Mouse (Mus musculus): ENCODE data around the gene Gm44973.
"Not testable (repeated sequence)": the region's sequence is repeated elsewhere in the genome, so short reads cannot be mapped to it uniquely, and the experiment has no call there.

The Gm44973 gene

GRCm38 (mm10) chr7:5016920-5017319 is 1.6 kb downstream of the Gm44973 start:
- DNase-seq: no peak

DNA sequence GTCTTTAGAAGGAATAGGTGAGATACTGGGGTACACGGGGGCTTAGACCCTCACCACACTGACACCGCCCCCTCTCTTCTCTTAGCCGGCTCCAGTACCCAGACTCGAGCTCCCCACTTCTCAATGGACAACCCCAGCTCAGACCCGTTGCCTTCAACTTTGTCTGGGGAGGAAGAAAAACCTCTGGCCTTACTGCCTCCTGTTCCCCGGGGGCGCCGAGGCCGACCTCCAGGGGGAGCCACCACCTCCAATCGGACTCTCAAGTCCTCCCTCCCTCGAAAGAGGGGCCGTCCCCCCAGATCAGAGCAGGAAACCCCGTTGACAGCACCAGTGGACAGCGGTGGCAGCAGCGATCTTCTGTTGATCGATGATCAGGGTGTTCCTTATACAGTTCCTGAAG is 2.1 kb downstream of the Gm44973 start:
- DNase-seq: peak in 1 of 2 experiments; percentile 43

DNA sequence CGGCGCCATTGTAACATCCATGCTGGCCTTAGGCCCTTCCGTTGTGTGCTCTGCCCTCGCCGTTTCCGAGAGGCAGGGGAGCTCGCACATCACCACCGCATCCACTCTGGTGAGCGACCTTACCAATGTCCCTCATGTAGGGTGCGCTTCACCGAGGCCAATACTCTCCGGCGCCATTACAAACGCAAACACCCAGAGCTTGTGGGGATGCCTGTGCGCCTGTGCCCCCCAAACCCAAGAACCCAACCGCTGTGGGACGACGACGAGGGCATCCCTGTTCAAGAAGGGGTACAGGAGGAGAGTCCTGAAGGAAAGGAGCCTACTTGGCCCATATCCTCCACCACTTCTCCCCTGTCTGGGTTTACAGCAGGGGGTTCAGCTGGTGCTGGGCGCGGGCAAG is 2.6 kb downstream of the Gm44973 start:
- no peak for DNase-seq

DNA sequence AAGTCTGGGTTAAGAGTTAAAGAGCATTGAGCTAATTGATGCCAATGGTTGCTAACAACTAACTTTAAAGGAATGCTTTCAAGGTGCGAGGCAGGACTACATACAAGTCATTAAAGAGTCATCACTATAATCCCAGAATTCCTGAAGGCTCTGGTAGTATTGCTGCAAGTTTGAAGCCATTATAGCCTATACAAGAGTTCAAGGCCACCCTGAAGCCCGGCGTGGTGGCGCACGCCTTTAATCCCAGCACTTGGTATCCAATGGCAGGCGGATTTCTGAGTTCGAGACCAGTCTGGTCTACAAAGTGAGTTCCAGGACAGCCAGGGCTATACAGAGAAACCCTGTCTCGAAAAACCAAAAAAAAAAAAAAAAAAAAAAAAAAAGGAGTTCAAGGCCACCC is 4.3 kb downstream of the Gm44973 start:
- not testable (repeated sequence) for DNase-seq

DNA sequence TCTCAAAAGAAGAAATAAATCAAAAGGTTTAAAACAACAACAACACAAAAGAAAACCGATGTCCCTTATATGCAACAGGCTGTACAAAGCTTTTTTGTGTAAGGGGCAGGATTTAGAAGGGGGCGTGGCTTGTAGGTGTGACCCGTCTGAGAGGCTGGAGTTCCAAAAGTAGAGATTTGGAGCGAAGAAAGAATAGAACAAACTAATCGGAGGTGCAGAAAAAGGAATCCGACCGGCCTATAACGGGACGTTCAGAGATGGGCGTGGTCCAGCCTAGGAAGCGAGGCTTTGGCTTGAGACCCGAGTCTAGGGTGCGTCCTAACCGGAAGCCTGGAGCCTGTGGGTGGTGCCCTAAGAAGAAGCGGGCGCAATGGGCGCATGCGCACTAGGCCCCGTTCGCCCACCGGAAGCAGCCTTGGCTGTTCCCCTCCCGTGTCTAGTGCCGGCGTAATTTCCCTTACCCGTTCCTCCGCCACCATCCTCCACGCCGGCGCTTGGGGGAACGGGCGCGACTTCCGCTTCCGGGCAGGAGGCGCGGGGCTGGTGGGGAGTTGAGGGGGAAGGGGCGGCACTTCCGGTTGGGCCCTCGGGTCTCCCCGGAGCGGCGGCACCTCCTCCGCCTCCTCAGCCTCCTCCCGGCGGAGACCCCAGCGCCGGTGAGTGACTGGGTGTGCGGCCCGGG is 4.8 kb downstream of the Gm44973 start, which contains the start of the genes Zfp865 and Ccdc106:
Gene Zfp865, plus strand, starts transcription at position 377 of the 682 bp plus-strand sequence.
Gene Ccdc106, plus strand, starts transcription at position 554 of the 682 bp plus-strand sequence.
- peak; percentile 99 to 100 for DNase-seq

DNA sequence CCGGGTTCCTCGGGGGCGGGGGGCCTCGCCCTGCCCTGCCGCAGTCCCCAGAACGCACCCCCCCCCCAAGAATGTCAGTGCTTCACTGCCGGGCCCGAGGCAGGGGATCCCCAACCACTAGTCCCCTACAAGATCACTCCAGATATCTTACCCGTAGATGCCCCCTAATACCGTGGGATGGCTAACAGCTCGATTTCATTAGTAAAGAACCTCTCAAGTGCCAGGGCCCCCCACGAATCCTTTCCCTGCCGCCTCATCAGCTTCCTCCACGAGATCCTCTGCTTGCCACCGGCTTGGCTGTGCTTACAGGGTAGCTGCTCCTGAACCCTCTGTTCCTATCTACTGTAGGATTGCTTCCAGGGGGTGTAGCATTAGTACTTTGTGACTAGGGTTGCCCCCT is 5.4 kb downstream of the Gm44973 start:
- DNase-seq: no peak

DNA sequence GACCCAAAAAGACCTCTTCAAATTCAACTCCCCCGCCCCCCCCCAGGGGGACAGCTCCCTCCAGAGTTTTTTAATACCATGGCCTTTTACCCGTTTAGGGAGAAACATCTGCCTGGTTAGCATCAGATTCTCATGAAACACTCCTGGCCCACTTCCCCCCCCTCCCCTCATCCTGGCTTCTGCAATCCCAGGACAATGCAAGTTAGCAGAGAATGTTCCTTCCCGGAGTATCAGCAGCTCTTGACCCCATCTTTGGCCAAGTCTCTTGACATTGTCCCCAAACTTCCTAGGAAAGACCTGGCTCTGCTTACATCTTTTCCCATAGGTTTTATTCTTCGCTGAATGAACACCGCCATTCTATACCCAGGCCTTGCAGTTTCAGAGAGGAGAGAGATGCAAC is 5.9 kb downstream of the Gm44973 start:
- DNase-seq: no peak

GRCm38 (mm10) chr7:5029543-5029942 is 14.2 kb downstream of the Gm44973 start:
- DNase-seq: no peak

- DNase-seq: no peak
Observed at GRCm38 (mm10) chr7:5029946-5030345, 14.7 kb downstream of the Gm44973 start.

- no peak for DNase-seq
Observed at GRCm38 (mm10) chr7:5030554-5031275, 15.4 kb downstream of the Gm44973 start.

DNA sequence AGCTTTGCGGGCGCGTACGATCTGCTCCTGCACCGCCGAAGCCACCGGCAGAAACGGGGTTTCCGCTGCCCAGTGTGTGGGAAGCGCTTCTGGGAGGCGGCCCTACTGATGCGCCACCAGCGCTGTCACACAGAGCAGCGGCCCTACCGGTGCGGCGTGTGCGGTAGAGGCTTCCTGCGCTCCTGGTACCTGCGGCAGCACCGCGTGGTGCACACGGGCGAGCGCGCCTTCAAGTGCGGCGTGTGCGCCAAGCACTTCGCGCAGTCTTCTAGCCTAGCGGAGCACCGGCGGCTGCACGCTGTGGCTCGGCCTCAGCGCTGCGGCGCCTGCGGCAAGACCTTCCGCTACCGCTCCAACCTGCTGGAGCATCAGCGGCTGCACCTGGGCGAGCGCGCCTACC is 16.2 kb downstream of the Gm44973 start:
- no peak for DNase-seq

DNA sequence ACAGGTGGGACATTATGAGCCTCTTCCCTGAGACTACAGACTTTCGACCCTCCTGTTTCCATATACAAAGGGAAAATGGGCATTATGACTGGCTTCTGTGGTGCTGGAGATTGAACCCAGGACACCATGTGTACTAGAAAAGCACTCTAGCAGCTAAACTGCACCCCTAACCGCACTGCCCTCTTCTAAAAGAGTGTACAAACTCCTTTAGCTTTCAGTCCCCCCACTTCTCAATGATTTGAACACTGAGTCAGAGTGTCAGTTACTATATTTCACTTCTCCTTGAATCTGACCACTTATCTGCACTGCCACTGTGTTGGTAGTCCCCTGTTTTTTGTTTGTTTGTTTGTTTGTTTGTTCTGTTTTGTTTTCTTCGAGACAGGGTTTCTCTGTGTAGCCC is 18.5 kb downstream of the Gm44973 start, which contains the start of gene 4632433K11Rik:
Gene 4632433K11Rik, plus strand, starts transcription at position 301 of the 400 bp plus-strand sequence.
- no peak for DNase-seq

DNA sequence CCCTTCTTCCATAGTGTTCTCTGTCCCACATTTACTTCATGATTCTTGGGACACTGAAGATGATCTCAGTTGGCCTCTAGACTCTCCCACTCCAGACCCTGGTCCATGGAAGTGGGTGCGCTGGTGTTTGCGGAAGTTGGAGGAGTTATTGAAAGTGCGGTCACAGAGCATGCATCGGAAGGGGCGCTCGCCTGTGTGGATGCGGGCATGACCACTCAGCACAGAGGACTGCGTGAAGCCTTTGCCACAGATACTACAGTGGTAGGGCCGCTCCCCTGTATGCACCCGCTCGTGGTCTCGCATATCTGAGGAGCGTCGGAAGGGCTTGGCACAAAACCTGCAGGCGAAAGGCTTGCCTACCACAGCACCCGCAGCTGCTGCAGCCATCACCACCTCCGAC is 20.3 kb downstream of the Gm44973 start:
- DNase-seq: no peak

DNA sequence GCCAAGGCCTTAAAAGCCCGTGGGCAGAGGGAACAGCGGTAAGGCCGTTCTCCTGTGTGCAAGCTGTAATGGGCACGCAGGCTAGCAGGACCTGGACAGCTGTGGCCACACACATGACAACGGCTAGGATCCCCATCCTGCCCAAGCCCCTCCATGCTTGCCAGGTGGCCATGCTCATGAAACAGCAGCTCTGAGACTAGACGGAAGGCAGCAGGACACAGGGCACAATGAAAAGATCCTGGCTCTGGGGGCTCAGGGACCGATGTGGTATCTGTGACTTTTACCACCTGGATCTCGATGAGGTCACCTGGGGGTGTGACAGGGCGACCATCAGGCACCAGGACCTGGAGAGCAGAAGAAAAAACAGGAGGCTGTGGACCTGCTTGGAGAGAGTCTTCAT is 20.8 kb downstream of the Gm44973 start:
- no peak for DNase-seq

GRCm38 (mm10) chr7:5037026-5037425 is 21.7 kb downstream of the Gm44973 start:
- DNase-seq: no peak

- DNase-seq: no peak
Observed at GRCm38 (mm10) chr7:5037467-5037866, 22.2 kb downstream of the Gm44973 start.

DNA sequence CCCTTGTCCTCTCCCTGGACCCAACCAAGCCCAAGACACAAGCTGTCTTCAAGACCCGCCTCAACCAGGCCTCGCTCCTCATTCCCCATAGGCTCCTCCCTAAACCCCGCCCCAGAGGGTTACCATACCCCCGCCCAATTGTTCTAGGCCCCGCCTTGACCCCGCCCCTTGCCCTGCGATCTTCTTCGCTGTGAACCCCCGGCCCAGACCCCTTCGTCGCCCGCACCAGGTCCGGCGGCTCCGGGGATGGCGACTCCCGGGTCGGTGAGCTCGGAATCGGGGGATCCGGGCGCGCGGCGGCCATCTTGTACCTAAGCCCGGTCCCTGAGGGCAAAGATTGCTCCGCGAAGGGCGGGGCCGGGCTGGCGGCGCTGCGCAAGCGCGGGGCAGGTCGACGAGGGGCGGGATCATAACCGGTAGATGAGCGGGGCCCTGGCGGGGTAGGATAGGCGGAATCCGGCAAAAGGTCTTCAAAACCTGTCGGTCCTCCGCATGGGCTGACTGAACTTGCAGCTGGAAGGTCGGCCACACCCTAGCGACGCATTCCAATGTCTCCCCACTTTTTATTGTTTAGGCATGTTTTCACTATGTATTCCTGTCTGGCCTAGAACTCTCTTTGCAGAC is 22.9 kb downstream of the Gm44973 start, which contains the start of gene Zfp784:
Gene Zfp784, minus strand, starts transcription at position 338 of the 624 bp plus-strand sequence.
- DNase-seq: peak; percentile 94 to 97

- no peak for DNase-seq
Observed at GRCm38 (mm10) chr7:5038940-5039339, 23.6 kb downstream of the Gm44973 start.

DNA sequence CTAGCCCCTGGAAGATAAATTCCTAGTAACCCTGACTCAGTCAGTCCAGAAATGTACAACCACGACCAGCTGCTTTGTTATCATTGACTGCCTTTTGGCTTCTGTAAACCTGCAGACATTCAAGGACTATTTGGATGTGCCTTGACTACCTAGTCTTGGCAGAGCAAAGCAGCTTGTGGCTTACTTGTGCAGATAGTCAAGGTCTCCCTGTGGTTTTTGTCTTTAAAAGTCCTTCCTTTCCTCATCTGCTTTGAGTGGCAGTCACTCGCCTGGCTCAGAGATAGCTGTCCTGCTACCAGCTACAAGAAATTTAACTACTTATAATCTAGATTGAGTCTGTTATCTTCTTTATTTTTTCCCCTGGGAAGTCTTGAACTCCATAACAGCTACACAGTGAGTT is 29.7 kb downstream of the Gm44973 start:
- DNase-seq: no peak

DNA sequence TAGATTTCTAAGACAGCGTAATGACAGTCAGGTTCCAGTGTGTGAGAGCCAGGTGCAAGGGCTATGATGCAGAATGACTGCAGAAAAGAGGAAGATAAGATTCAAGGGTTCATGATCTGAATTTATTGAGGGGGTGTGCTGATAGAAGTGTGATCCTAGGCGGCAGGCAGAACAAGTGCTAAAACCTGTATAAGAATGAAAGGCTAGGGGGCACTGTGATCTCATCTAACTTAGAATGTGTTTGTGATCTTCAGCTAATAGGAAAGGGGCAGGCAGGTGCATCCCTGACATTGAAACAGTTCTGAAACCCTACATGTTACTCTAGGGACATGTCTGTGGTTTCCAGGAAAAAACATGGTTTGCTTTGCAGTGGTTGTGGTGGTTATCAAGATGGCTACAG is 30.8 kb downstream of the Gm44973 start:
- DNase-seq: no peak

GRCm38 (mm10) chr7:5047313-5047712 is 32.0 kb downstream of the Gm44973 start:
- DNase-seq: no peak

DNA sequence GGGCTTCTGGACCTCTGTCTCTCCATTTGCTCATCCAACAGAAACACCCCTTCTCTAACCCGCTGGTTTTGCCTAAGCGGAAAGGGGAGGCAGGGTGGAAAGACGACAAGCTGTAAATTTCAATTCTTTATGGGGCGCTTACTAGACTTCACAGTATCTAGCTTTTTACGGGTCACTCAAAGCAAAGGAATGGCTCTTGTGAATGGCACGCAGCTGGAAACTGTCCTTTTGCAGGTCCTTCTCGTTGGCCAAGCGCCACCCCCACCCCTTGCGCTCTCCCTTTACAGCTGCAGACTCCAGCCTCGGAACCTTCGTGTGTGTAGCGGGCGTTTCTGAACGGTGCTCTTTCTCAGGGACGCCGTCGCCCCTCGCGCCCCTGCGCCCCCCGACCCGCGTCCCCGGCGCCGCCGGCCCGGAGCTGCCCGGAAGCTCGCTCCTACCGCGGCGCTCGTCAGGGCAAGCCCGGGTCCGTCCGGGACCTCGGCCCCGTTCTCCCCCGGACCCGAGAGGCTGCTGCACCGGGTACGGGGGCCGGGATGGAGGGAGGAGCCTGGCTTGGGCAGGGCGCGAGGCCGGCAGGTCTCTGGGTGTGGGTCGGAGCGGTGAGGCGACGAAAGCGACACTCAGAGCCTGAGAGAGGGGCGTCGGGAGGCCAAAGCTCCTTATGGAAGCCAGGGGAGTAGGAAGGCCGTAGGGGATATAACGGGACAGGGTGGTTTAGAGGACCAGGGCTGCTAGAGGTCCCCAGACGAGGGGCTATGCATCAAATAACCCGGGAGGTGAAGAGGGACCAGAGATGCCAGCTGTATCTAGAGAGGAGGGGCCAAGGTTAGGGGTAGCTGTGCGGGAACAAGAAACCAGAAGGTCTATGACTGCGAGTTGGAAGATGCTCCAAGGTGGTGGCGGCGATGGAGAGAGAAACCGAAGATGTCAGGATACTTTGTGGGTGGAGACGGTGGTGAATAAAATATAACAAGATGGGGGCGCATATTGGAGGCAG is 36.2 kb downstream of the Gm44973 start, which contains the start of gene Zfp580:
Gene Zfp580, plus strand, starts transcription at position 346 of the 1,000 bp plus-strand sequence.
- DNase-seq: peak; percentile 86 to 91
